Mouse (Mus musculus) skeletal muscle tissue, adult 2 months (tissue): ENCODE measurements at regions not wholly inside any gene's neighbourhood (a gene's known extent, or its start where the extent isn't known, plus 50 kb on each side); places are given as distances from the start of the nearest gene placed in this dataset.

Source experiments
- DNase-seq: peaks from one replicate; pipeline ENCODE4 v3.0.0-alpha.2; 2012; ENCODE audit warnings: low read depth, low spot score

- no peak for DNase-seq
Measured at GRCm38 (mm10) chr12:55926276-55926973, 90.3 kb downstream of the Brms1l start.
